8 mouse cellular contexts compared by ENCODE assay signal in genomic region chr13:56197031-56197430, GRCm38 (mm10). TPM values are rescaled to one million over a fixed set of nuclear protein-coding genes. Genes with fewer than 3 reads are reported as not detected.
DNase-seq lines count a peak whose midpoint lies in the region; ATAC-seq lines count a peak whose summit lies in the region.

No protein-coding gene starts in this region.

- WGBS in liver, embryonic 13.5 days (ENCODE audit: insufficient replicate concordance), result 76% methylated on average over 12 of the region's 12 CpGs
- 50% methylated on average over 12 of the region's 12 CpGs for WGBS in hindbrain, embryonic 12.5 days

- ATAC-seq in cerebellum, adult (ENCODE audit: insufficient number of reproducible peaks, low FRiP score, low TSS enrichment), result peak; percentile 36; the same call in 1 of the 2 replicates
- ATAC-seq in liver, embryonic 13.5 days (ENCODE audit: low read depth), result no peak
- ATAC-seq in hindbrain, embryonic 12.5 days (ENCODE audit: low FRiP score), result 0 out of 2 replicates have a peak, but pooled peaks have one; percentile 22

- H3K9ac ChIP-seq in liver, embryonic 13.5 days, result no peak overlapping the region
- no peak overlapping the region for H3K9ac ChIP-seq in hindbrain, embryonic 12.5 days

- 0 out of 2 replicates have a peak, but pooled peaks cover 5% of the 10 kb centered on the region for H3K27me3 ChIP-seq in liver, embryonic 13.5 days
- H3K27me3 ChIP-seq in hindbrain, embryonic 12.5 days, result peaks cover 41% of the 10 kb centered on the region

- H3K36me3 ChIP-seq in liver, embryonic 13.5 days, result no peaks in the 10 kb centered on the region
- no peaks in the 10 kb centered on the region for H3K36me3 ChIP-seq in hindbrain, embryonic 12.5 days

- peak overlapping the region; percentile 15; the same call in 1 of the 2 replicates for H3K4me2 ChIP-seq in liver, embryonic 13.5 days
- H3K4me2 ChIP-seq in hindbrain, embryonic 12.5 days (replicated peaks), result peak overlapping the region; percentile 30

- no peak overlapping the region for H3K4me3 ChIP-seq in liver, embryonic 13.5 days (replicated peaks)
- no peak overlapping the region for H3K4me3 ChIP-seq in hindbrain, embryonic 12.5 days

- no peaks in the 10 kb centered on the region for H3K9me3 ChIP-seq in liver, embryonic 13.5 days (replicated peaks)
- no peaks in the 10 kb centered on the region for H3K9me3 ChIP-seq in hindbrain, embryonic 12.5 days (replicated peaks)

- no peak for DNase-seq in cerebellum, adult 9-11 months
- DNase-seq in liver, embryonic 13.5 days, result no peak
- DNase-seq in liver, result no peak
- peak; percentile 35 for DNase-seq in neural tube, embryonic 10.5 days (ENCODE audit: extremely low spot score, low spot score)
- DNase-seq in right cerebral cortex, adult 18-20 months, result no peak
- DNase-seq in thymus, postnatal 4 days, result no peak

- H3K27ac ChIP-seq in liver, embryonic 13.5 days, result no peak overlapping the region
- no peak overlapping the region for H3K27ac ChIP-seq in hindbrain, embryonic 12.5 days

- 0 out of 2 replicates have a peak, but pooled peaks cover 3% of the 10 kb centered on the region for H3K4me1 ChIP-seq in liver, embryonic 13.5 days (replicated peaks)
- peaks cover 10% of the 10 kb centered on the region for H3K4me1 ChIP-seq in hindbrain, embryonic 12.5 days

RNA-seq across cellular contexts. Expression of gene Tifab, which starts 18.3 kb away (rescaled TPM):
- 5.7 and 5.9 TPM in 2 replicates for polyA plus RNA-seq in liver, embryonic 13.5 days (2015; fragmentation: Nextera tagmentation; extraction: Ambion mirVana)
- polyA plus RNA-seq in hindbrain, embryonic 12.5 days (2016; fragmentation: Nextera tagmentation; extraction: Ambion mirVana), result 1.5 and 1.6 TPM in 2 replicates

RNA-seq across cellular contexts. Expression of gene Neurog1, which starts 54.9 kb away (rescaled TPM):
- polyA plus RNA-seq in liver, embryonic 13.5 days (2015; fragmentation: Nextera tagmentation; extraction: Ambion mirVana), result not detected in 2 replicates
- polyA plus RNA-seq in hindbrain, embryonic 12.5 days (2016; fragmentation: Nextera tagmentation; extraction: Ambion mirVana), result 18.2 and 21.7 TPM in 2 replicates

Comparison
In these comparisons a context has a peak if more than half of its experiments do, and no peak if none do; other contexts are left out.
1. RNA of gene Neurog1, which starts 54.9 kb away (polyA plus RNA-seq): 18.2 to 21.7 TPM in hindbrain, embryonic 12.5 days; not detected in liver, embryonic 13.5 days; every median in the first group is over 10 times any median in the second.